Mouse (Mus musculus) E14TG2a.4 (cell line): Measurements from ENCODE around the gene Olfr1495.

Experiments used
- CTCF ChIP-seq: conservative IDR thresholded peaks from 2 replicates; pipeline ENCODE4 v1.5.1; 2014; ENCODE audit warnings: low read length
- POU5F1 ChIP-seq: IDR thresholded peaks from 2 replicates; pipeline ENCODE4 v1.6.1; 2014; ENCODE audit warnings: low read length, borderline replicate concordance

GRCm38 (mm10) chr19:13818827-13819226 lies 54.4 kb downstream of the Olfr1495 start:
- TF ChIP-seq CTCF (peak; percentile 57), POU5F1 (no peak)
